Mouse (Mus musculus) cortical plate, adult 2 months (tissue): ENCODE measurements around the gene Farp1.

Experiments used
- CTCF ChIP-seq: fragments of 200-500 bp; IDR thresholded peaks from 2 replicates; pipeline ENCODE4 v1.5.1; 2011; ENCODE audit warnings: mild to moderate bottlenecking, control low read depth, low read length; ENCODE audit not compliant: insufficient read depth; ENCODE audit errors: extremely low read depth
- POLR2A ChIP-seq: fragments of 200-500 bp; IDR thresholded peaks from 2 replicates; pipeline ENCODE4 v1.6.1; 2011; ENCODE audit warnings: mild to moderate bottlenecking, low read length, control low read depth; ENCODE audit not compliant: insufficient read depth; ENCODE audit errors: extremely low read depth

DNA sequence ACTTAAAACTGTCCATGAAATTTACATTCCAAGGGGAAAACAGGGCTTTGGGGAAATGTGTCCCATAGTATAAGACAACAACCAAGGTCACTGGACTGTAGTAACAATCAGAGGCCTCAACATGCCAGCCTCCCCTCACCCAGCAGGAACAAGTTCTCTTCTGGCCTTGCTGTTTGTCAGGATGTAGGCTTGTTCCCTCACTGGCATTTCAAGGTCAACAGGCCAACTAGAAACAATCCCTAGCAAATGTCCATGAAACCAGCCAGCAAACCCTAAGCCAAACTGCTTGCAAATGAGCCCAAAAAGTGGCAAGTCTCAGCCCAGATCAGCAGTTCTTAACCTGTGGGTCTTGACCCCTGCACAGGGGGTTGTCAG is 246.3 kb downstream of the Farp1 start:
- TF ChIP-seq CTCF (no peak), POLR2A (no peak)
